Mouse (Mus musculus): Measurements from ENCODE around the gene Zdhhc4. TPM values are rescaled to one million over a fixed set of nuclear protein-coding genes. Genes with fewer than 3 reads are reported as not detected.

The Zdhhc4 gene
- 73.5 and 78.4 TPM in 2 replicates for polyA plus RNA-seq (2014; fragmentation: Nextera tagmentation; extraction: Ambion mirVana)

DNA sequence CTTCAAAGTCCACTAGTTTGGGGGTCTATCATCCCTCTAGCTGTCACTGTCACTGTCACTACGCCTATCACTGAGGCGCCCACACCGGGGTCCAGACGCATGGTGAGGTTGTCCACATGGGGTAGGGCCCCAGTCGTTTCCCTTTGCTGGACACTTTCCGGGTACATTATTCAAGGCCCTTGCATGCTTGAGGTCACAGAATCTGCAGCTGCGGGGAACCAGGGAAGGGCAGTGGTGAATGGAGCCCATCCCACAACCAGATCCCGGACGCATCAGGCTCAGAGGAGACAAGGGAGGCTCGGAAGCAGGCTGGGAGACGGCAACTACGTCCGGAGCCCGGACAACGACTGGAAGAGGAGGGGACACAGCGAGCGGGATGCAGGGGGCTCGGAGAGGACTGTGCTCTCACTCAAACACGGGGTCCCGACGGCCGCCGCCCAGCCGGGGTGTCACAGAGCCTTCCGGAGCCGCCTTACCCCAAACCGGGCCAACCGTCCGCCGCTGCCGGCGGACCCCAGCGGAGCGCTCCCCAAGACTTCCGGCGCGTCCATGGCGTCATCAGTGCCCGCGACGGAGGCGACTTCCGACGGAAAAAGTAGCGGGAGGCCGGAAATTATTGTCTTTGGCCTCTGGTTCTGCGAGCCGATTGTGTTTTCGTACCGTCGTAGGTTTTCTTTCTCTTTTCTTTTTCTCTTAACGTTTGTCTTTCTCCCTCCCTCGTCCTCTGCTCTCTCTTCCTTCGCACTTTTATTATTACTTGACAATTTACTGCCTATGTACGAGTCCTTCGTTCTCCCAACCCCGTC lies at the start of gene Zdhhc4:
Gene Zdhhc4 (minus strand): TSS at position 567 of the 806 bp plus-strand sequence.
- Histone ChIP-seq H3K27ac (ENCODE audit: low read depth) (0 out of 2 replicates have a peak within 1 kb of the TSS, but pooled peaks have one; percentile 41), H3K36me3 (ENCODE audit: control insufficient read depth, insufficient read depth, low read length) (peaks cover 27% of the 10 kb centered on the region), H3K4me2 (ENCODE audit: low read length) (peak within 1 kb of the TSS; percentile 98), H3K27me3 (replicated peaks; ENCODE audit: control insufficient read depth, insufficient read depth, low read length) (no peaks in the 10 kb centered on the region), H3K4me1 (replicated peaks; ENCODE audit: control insufficient read depth, insufficient read depth, low read length) (peaks cover 8% of the 10 kb centered on the region), H3K4me3 (ENCODE audit: low read depth, low read length) (peak within 1 kb of the TSS; percentile 96), H3K9ac (ENCODE audit: low read length) (peak within 1 kb of the TSS; percentile 87), H3K9me3 (ENCODE audit: control insufficient read depth, low read length) (no peaks in the 10 kb centered on the region)
- WGBS: under 1% methylated on average over 57 of the region's 57 CpGs
- peak; percentile 70; the same call in 1 of the 2 replicates for ATAC-seq (replicated peaks; ENCODE audit: low FRiP score, low TSS enrichment, low read depth)
- DNase-seq (ENCODE audit: low spot score): peak; percentile 98

DNA sequence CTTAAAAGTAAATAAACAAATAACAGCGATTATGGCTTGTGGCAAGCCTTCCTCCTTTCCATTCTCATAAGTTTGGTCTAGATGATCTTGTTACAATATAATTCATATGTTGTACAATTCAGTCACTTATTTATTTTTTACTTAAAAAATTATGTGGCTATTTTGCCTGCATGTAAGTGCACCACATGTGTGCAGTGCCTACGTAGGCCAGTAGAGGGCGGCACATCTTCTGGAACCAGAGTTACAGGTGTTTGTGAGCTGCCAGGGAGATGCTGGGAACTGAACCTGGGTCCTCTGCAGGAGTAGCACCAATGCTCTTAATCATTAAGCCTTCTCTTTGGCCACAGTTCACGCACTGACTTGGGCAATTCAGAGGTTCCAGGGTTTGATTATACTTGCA lies 47.1 kb upstream of the Zdhhc4 start:
- no peaks in the 10 kb centered on the region for H3K9me3 ChIP-seq (ENCODE audit: control insufficient read depth, low read length)
- 86% methylated on average over 4 of the region's 4 CpGs for WGBS
- no peak overlapping the region for H3K4me3 ChIP-seq (ENCODE audit: low read depth, low read length)
- H3K4me2 ChIP-seq (ENCODE audit: low read length): no peak overlapping the region
- ATAC-seq (replicated peaks; ENCODE audit: low FRiP score, low TSS enrichment, low read depth) (no peak), DNase-seq (ENCODE audit: low spot score) (no peak)
- no peak overlapping the region for H3K27ac ChIP-seq (ENCODE audit: low read depth)
- H3K4me1 ChIP-seq (replicated peaks; ENCODE audit: control insufficient read depth, insufficient read depth, low read length): no peaks in the 10 kb centered on the region
- no peak overlapping the region for H3K9ac ChIP-seq (ENCODE audit: low read length)
- no peaks in the 10 kb centered on the region for H3K36me3 ChIP-seq (ENCODE audit: control insufficient read depth, insufficient read depth, low read length)
- peaks cover 36% of the 10 kb centered on the region for H3K27me3 ChIP-seq (replicated peaks; ENCODE audit: control insufficient read depth, insufficient read depth, low read length)

DNA sequence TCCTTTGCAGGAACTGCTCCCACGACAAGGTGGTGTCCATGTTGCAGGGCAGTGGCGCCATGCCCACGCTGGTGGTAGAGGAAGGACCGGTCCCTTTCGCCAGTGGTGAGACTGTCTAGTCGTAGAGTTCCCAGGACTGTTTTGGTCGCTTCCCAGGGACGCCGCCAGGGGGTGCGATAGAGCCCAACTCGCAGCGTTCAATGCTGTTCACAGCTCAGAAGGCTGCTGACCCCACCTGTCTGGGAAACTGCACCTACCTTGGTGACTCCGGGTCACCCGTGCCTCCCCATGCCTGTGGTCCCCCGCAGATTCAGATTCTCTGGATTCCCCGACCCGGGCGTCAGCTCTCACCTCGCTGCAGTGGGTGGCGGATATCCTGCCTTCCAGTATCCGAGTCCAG lies 46.2 kb upstream of the Zdhhc4 start:
- ATAC-seq (replicated peaks; ENCODE audit: low FRiP score, low TSS enrichment, low read depth): peak; percentile 49
- H3K27ac ChIP-seq (ENCODE audit: low read depth): no peak overlapping the region
- peak; percentile 91 for DNase-seq (ENCODE audit: low spot score)
- WGBS: 10% methylated on average over 20 of the region's 21 CpGs
- 0 out of 2 replicates have a peak, but pooled peaks cover under 1% of the 10 kb centered on the region for H3K4me1 ChIP-seq (replicated peaks; ENCODE audit: control insufficient read depth, insufficient read depth, low read length)
- peak overlapping the region; percentile 44 for H3K4me2 ChIP-seq (ENCODE audit: low read length)
- H3K4me3 ChIP-seq (ENCODE audit: low read depth, low read length): peak overlapping the region; percentile 20; the same call in 1 of the 2 replicates
- H3K9me3 ChIP-seq (ENCODE audit: control insufficient read depth, low read length): no peaks in the 10 kb centered on the region
- no peaks in the 10 kb centered on the region for H3K36me3 ChIP-seq (ENCODE audit: control insufficient read depth, insufficient read depth, low read length)
- peaks cover 45% of the 10 kb centered on the region for H3K27me3 ChIP-seq (replicated peaks; ENCODE audit: control insufficient read depth, insufficient read depth, low read length)
- H3K9ac ChIP-seq (ENCODE audit: low read length): no peak overlapping the region

DNA sequence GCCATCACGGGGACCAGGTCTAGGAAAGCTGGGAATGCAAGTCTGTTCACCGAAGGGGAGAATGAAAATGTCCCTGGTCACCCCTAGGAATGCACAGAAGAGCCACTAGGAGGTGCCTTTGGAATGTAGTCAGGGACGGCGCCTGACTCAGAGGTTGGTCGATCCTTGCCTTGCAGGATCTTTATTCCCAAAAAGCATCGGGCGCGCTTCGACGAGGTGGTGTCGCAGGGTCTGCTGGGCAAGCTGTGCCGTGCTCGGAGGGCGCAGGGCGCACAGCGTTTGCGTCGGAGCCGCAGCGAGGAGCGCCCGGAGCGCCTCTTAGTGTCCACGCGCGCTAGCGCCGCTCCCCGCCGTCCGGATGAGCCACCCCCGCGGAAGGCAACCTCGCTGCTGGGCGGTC lies 43.8 kb upstream of the Zdhhc4 start:
- Histone ChIP-seq H3K4me3 (ENCODE audit: low read depth, low read length) (peak overlapping the region; percentile 33), H3K27ac (ENCODE audit: low read depth) (no peak overlapping the region), H3K4me1 (replicated peaks; ENCODE audit: control insufficient read depth, insufficient read depth, low read length) (peaks cover 6% of the 10 kb centered on the region), H3K27me3 (replicated peaks; ENCODE audit: control insufficient read depth, insufficient read depth, low read length) (peaks cover 68% of the 10 kb centered on the region), H3K36me3 (ENCODE audit: control insufficient read depth, insufficient read depth, low read length) (no peaks in the 10 kb centered on the region), H3K4me2 (ENCODE audit: low read length) (peak overlapping the region; percentile 57), H3K9ac (ENCODE audit: low read length) (0 out of 2 replicates have a peak overlapping the region, but pooled peaks have one; percentile 23), H3K9me3 (ENCODE audit: control insufficient read depth, low read length) (no peaks in the 10 kb centered on the region)
- no peak for DNase-seq (ENCODE audit: low spot score)
- WGBS: 1% methylated on average over 35 of the region's 35 CpGs
- no peak for ATAC-seq (replicated peaks; ENCODE audit: low FRiP score, low TSS enrichment, low read depth)

DNA sequence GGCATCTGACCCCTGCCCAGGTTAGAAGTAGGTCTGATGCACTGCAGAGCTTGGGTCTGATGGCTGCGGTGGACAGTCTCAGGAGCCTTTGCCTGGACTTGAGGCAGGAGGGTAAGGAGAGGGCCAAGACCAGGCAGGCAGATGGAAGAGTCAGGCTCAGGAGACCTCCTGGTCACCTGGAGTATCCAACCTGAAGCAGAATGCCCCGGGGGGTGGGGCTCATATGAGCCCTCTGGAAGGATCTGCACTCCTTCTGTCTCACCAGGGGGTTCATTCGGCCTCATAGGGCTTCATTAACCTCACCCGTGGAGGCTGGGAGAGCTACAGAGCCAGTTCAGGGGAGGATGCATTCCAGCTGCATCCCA lies 42.1 kb upstream of the Zdhhc4 start:
- ATAC-seq (replicated peaks; ENCODE audit: low FRiP score, low TSS enrichment, low read depth) (no peak), DNase-seq (ENCODE audit: low spot score) (no peak)
- Histone ChIP-seq H3K27me3 (replicated peaks; ENCODE audit: control insufficient read depth, insufficient read depth, low read length) (peaks cover 75% of the 10 kb centered on the region), H3K36me3 (ENCODE audit: control insufficient read depth, insufficient read depth, low read length) (no peaks in the 10 kb centered on the region), H3K4me2 (ENCODE audit: low read length) (no peak overlapping the region), H3K9me3 (ENCODE audit: control insufficient read depth, low read length) (no peaks in the 10 kb centered on the region), H3K4me3 (ENCODE audit: low read depth, low read length) (no peak overlapping the region), H3K9ac (ENCODE audit: low read length) (no peak overlapping the region), H3K27ac (ENCODE audit: low read depth) (no peak overlapping the region), H3K4me1 (replicated peaks; ENCODE audit: control insufficient read depth, insufficient read depth, low read length) (peaks cover 6% of the 10 kb centered on the region)
- WGBS: 61% methylated on average over 4 of the region's 4 CpGs

DNA sequence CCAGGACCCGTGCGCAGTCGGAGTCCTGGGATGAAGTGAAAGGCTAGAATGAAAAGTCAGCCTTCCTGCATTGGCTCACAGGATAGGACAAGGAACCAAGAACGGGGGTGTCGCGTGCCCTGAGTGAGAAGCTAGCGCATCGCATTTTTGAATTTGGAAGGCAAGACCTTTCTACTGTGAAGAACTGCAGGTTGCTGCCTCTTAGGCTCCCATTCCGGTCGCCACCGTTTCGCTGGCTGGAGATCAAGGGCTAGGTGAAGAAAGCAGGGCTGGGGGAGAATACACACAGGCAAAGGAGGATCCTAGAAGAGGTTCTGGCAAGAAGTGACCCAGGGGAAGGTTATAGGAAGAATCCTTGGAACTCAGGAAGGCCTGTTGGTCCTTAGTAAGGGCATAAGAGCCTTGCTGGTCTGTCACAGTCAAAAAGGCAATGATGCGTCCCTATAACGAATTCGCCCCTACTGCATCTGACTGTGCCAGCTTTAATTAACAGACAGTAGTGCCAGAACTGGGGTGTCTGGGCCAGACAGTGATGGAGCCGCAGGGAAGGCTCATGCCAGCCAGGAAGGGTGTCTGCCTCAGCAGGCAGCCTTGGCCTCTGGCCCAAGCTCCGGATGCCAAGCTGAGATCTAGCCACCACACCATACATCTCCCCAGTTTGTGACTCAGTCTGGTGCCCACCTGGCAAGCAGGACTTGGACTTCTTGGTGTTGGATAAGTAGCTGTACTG lies 41.5 kb upstream of the Zdhhc4 start:
- Histone ChIP-seq H3K36me3 (ENCODE audit: control insufficient read depth, insufficient read depth, low read length) (no peaks in the 10 kb centered on the region), H3K4me3 (ENCODE audit: low read depth, low read length) (no peak overlapping the region), H3K9ac (ENCODE audit: low read length) (no peak overlapping the region), H3K4me1 (replicated peaks; ENCODE audit: control insufficient read depth, insufficient read depth, low read length) (peaks cover 6% of the 10 kb centered on the region), H3K27ac (ENCODE audit: low read depth) (no peak overlapping the region), H3K27me3 (replicated peaks; ENCODE audit: control insufficient read depth, insufficient read depth, low read length) (peaks cover 80% of the 10 kb centered on the region), H3K9me3 (ENCODE audit: control insufficient read depth, low read length) (no peaks in the 10 kb centered on the region), H3K4me2 (ENCODE audit: low read length) (no peak overlapping the region)
- no peak for DNase-seq (ENCODE audit: low spot score)
- WGBS: 31% methylated on average over 17 of the region's 17 CpGs
- no peak for ATAC-seq (replicated peaks; ENCODE audit: low FRiP score, low TSS enrichment, low read depth)

DNA sequence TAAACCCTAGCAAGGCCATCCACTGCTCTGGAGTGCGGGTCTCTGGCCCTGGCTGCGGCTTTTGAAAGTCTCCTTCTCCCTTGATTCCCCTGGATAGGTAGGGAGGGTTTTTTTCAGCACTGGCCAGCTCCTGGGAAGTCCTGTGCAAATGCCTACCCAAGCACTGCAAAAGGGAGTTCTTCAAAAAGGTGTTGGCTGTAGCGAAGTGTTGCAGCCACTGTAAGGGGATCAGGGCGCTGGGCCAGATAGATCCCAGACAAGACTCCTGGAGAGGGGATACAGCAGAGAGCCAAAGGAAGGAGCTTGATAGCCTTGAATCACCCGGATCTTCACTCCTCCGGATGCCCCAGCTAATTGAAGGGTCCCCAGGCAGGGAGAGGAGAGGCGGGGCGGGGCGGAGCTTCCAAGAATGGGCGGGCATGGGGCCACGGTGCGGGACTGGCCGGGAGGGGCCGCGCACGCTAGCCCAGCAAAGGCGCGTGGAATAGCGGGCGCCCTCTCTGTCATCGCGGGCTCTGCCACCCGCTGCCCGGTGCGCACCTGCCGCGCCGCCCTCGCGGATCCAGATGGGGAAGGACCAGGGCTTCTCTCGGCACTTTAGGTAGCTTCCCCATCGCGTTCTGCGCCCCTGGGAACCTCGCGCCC lies 40.7 kb upstream of the Zdhhc4 start:
- under 1% methylated on average over 34 of the region's 36 CpGs for WGBS
- peak overlapping the region; percentile 49 for H3K4me2 ChIP-seq (ENCODE audit: low read length)
- H3K4me1 ChIP-seq (replicated peaks; ENCODE audit: control insufficient read depth, insufficient read depth, low read length): peaks cover 7% of the 10 kb centered on the region
- peak overlapping the region; percentile 19; the same call in 1 of the 2 replicates for H3K4me3 ChIP-seq (ENCODE audit: low read depth, low read length)
- no peaks in the 10 kb centered on the region for H3K36me3 ChIP-seq (ENCODE audit: control insufficient read depth, insufficient read depth, low read length)
- peaks cover 84% of the 10 kb centered on the region for H3K27me3 ChIP-seq (replicated peaks; ENCODE audit: control insufficient read depth, insufficient read depth, low read length)
- 0 out of 2 replicates have a peak overlapping the region, but pooled peaks have one; percentile 11 for H3K9ac ChIP-seq (ENCODE audit: low read length)
- ATAC-seq (replicated peaks; ENCODE audit: low FRiP score, low TSS enrichment, low read depth): 0 out of 2 replicates have a peak, but pooled peaks have one; percentile 34
- no peaks in the 10 kb centered on the region for H3K9me3 ChIP-seq (ENCODE audit: control insufficient read depth, low read length)
- no peak for DNase-seq (ENCODE audit: low spot score)
- no peak overlapping the region for H3K27ac ChIP-seq (ENCODE audit: low read depth)

DNA sequence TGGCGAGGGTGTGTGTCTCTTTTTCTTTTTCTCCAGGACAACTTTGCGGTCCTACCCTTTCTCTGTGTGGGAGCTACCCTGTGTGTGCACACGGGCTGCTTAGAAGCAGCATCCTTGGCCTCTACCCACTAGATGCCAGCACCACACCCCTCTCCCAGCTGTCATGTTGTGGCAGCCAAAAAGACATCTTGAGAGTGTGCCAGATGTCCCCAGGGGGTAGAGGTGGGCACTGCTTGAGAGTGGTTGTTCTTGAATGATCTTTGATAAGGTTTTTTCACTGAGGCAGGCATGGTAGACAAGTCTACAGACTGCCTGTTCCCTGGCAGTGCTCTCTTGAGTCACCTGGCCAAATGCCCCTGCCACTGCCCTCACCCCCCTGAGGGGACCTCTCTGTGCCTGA lies 38.9 kb upstream of the Zdhhc4 start:
- H3K9me3 ChIP-seq (ENCODE audit: control insufficient read depth, low read length): no peaks in the 10 kb centered on the region
- 79% methylated on average over 3 of the region's 3 CpGs for whole genome bisulfite sequencing
- H3K27me3 ChIP-seq (replicated peaks; ENCODE audit: control insufficient read depth, insufficient read depth, low read length): peaks cover 71% of the 10 kb centered on the region
- no peak overlapping the region for H3K9ac ChIP-seq (ENCODE audit: low read length)
- H3K4me3 ChIP-seq (ENCODE audit: low read depth, low read length): no peak overlapping the region
- no peak for ATAC-seq (replicated peaks; ENCODE audit: low FRiP score, low TSS enrichment, low read depth)
- H3K4me2 ChIP-seq (ENCODE audit: low read length): no peak overlapping the region
- H3K4me1 ChIP-seq (replicated peaks; ENCODE audit: control insufficient read depth, insufficient read depth, low read length): peaks cover 11% of the 10 kb centered on the region
- no peaks in the 10 kb centered on the region for H3K36me3 ChIP-seq (ENCODE audit: control insufficient read depth, insufficient read depth, low read length)
- no peak overlapping the region for H3K27ac ChIP-seq (ENCODE audit: low read depth)
- no peak for DNase-seq (ENCODE audit: low spot score)

Measured in intestine, embryonic 14.5 days (tissue).